Mouse (Mus musculus) heart, postnatal 0 days (tissue): ENCODE measurements at regions not wholly inside any gene's neighbourhood (a gene's known extent, or its start where the extent isn't known, plus 50 kb on each side); places are given as distances from the start of the nearest gene placed in this dataset.

Experiments used
- ATAC-seq: fragments of 200-750 bp; cut with Nextera tagmentation; 2 replicates; pipeline ENCODE4 v1.8.0; 2017; ENCODE audit warnings: low read depth, moderate number of reproducible peaks, moderate library complexity; ENCODE audit not compliant: insufficient read depth
- DNase-seq: peaks from one replicate; pipeline ENCODE4 v3.0.0-alpha.2; 2016; ENCODE audit warnings: low spot score
- H3K27ac ChIP-seq: fragments of 300-500 bp; sonication (generic); 2 replicates; pipeline ENCODE4 v1.5.1; 2014; ENCODE audit warnings: low read depth, mild to moderate bottlenecking
- H3K27me3 ChIP-seq: fragments of 300-500 bp; sonication (generic); 2 replicates; pipeline ENCODE4 v1.6.1; 2014; ENCODE audit warnings: low read length, mixed read lengths; ENCODE audit not compliant: control insufficient read depth, insufficient read depth
- H3K36me3 ChIP-seq: fragments of 300-500 bp; sonication (generic); replicated peaks from 2 replicates; pipeline ENCODE4 v1.6.1; 2014; ENCODE audit warnings: low read length, mixed read lengths; ENCODE audit not compliant: control insufficient read depth, insufficient read depth
- H3K4me1 ChIP-seq: fragments of 300-500 bp; sonication (generic); 2 replicates; pipeline ENCODE4 v1.6.1; 2014; ENCODE audit warnings: antibody characterized with exemption; ENCODE audit not compliant: control insufficient read depth, insufficient read depth
- H3K4me2 ChIP-seq: fragments of 300-500 bp; sonication (generic); 2 replicates; pipeline ENCODE4 v1.6.1; 2014; ENCODE audit warnings: low read depth, mild to moderate bottlenecking, low read length, moderate library complexity
- H3K4me3 ChIP-seq: fragments of 300-500 bp; sonication (generic); 2 replicates; pipeline ENCODE4 v1.5.1; 2014; ENCODE audit warnings: low read depth, low read length
- H3K9ac ChIP-seq: fragments of 300-500 bp; sonication (generic); replicated peaks from 2 replicates; pipeline ENCODE4 v1.6.1; 2014; ENCODE audit warnings: low read depth, low read length, mixed read lengths
- H3K9me3 ChIP-seq: fragments of 300-500 bp; sonication (generic); replicated peaks from 2 replicates; pipeline ENCODE4 v1.6.1; 2016; ENCODE audit warnings: low read length; ENCODE audit not compliant: control insufficient read depth
- CTCF ChIP-seq: IDR thresholded peaks from 2 replicates; pipeline ENCODE4 v1.5.1; 2016; ENCODE audit warnings: antibody characterized with exemption, control low read depth, low read depth
- EP300 ChIP-seq: IDR thresholded peaks from 2 replicates; pipeline ENCODE4 v1.6.1; 2016; ENCODE audit warnings: antibody characterized with exemption, low read depth
- WGBS: fragments of 180-500 bp; shearing (Covaris S2); extraction: QIAGEN DNeasy Blood & Tissue Kit; methylation state at CpG from one replicate; pipeline ENCODE4 v1.1.7; 2014; 5-methylcytosine and 5-hydroxymethylcytosine counted together

- Histone ChIP-seq H3K9ac (no peak overlapping the region), H3K4me1 (no peaks in the 10 kb centered on the region), H3K36me3 (no peaks in the 10 kb centered on the region), H3K4me3 (no peak overlapping the region), H3K27ac (no peak overlapping the region), H3K4me2 (no peak overlapping the region), H3K27me3 (no peaks in the 10 kb centered on the region), H3K9me3 (no peaks in the 10 kb centered on the region)
- DNase-seq (no peak), ATAC-seq (no peak)
- TF ChIP-seq CTCF (no peak), EP300 (no peak)
- 73% methylated on average over 11 of the region's 11 CpGs for WGBS
Measured at GRCm38 (mm10) chr1:190639846-190640245, 271.7 kb downstream of the Rps6kc1 start.

GRCm38 (mm10) chr1:190634935-190635334, 276.6 kb downstream of the Rps6kc1 start:
- WGBS, result 77% methylated on average over 2 of the region's 2 CpGs
- no peak overlapping the region for H3K27ac ChIP-seq
- H3K9ac ChIP-seq, result no peak overlapping the region
- no peaks in the 10 kb centered on the region for H3K9me3 ChIP-seq
- ATAC-seq (no peak), DNase-seq (no peak)
- no peak overlapping the region for H3K4me3 ChIP-seq
- TF ChIP-seq CTCF (no peak), EP300 (no peak)
- H3K27me3 ChIP-seq, result no peaks in the 10 kb centered on the region
- no peak overlapping the region for H3K4me2 ChIP-seq
- no peaks in the 10 kb centered on the region for H3K36me3 ChIP-seq
- H3K4me1 ChIP-seq, result no peaks in the 10 kb centered on the region

DNA sequence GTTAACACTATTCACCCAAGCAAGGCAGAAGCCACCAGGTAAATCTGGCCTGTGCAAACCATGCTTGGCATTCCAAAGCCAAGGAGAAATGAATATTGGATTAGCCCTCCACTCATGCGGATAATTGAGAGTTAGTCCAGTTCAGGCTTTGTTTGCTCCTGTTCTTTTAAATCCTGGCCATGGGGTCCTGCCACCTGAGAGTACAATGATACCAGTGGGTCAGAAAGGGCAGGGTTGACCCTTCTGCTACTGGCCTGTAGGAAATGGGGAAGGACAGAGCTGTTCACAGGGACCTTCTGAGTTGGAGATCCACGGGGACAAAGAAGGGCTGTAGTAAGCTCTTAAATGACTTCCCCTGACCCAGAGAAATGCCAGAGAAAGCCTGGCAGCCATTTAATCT, 279.9 kb downstream of the Rps6kc1 start:
- Histone ChIP-seq H3K9ac (no peak overlapping the region), H3K27me3 (no peaks in the 10 kb centered on the region), H3K27ac (no peak overlapping the region), H3K36me3 (no peaks in the 10 kb centered on the region), H3K9me3 (no peaks in the 10 kb centered on the region), H3K4me3 (no peak overlapping the region), H3K4me1 (no peaks in the 10 kb centered on the region), H3K4me2 (no peak overlapping the region)
- ATAC-seq (no peak), DNase-seq (no peak)
- TF ChIP-seq CTCF (no peak), EP300 (no peak)
- WGBS, result 77% methylated on average over 2 of the region's 2 CpGs

- no peak for TF ChIP-seq EP300
- no peak overlapping the region for H3K27ac ChIP-seq
Measured at GRCm38 (mm10) chr1:190630193-190630592, 281.4 kb downstream of the Rps6kc1 start.

DNA sequence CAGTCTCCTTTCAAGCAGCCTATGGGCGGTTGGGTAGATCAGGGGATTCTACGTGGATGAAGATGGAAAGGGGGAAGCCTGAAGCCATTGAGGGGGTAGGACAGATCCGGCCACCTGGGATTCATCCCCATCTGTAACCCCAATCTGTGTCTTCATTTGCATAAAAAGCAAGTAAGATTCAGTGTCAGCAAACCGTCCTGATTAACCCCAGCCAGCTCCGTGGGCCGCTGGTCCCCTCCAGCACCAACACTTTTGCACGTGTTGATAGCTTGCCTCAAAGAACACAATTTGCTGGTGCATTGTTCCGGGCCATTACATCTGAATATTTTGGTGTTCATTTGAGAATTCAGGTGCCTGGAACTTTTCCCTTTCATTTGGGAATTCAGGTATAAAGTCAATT, 287.7 kb downstream of the Rps6kc1 start:
- Histone ChIP-seq H3K27ac (no peak overlapping the region), H3K4me2 (no peak overlapping the region), H3K36me3 (no peaks in the 10 kb centered on the region), H3K9ac (no peak overlapping the region), H3K4me3 (no peak overlapping the region), H3K4me1 (no peaks in the 10 kb centered on the region), H3K27me3 (no peaks in the 10 kb centered on the region), H3K9me3 (0 out of 2 replicates have a peak, but pooled peaks cover 7% of the 10 kb centered on the region)
- TF ChIP-seq CTCF (no peak), EP300 (no peak)
- DNase-seq, result no peak
- ATAC-seq, result no peak
- 84% methylated on average over 8 of the region's 8 CpGs for WGBS

More at GRCm38 (mm10) chr1:190630193-190630592, 281.4 kb downstream of the Rps6kc1 start:
- Histone ChIP-seq H3K4me1 (no peaks in the 10 kb centered on the region), H3K9ac (no peak overlapping the region), H3K27me3 (no peaks in the 10 kb centered on the region), H3K4me2 (no peak overlapping the region), H3K9me3 (no peaks in the 10 kb centered on the region), H3K36me3 (no peaks in the 10 kb centered on the region), H3K4me3 (no peak overlapping the region)
- WGBS, result 80% methylated on average over 5 of the region's 5 CpGs
- ATAC-seq, result no peak
- DNase-seq, result no peak

- DNase-seq (no peak), ATAC-seq (no peak)
- H3K4me1 ChIP-seq, result peaks cover 8% of the 10 kb centered on the region; the same call in 1 of the 2 replicates
- no peaks in the 10 kb centered on the region for H3K36me3 ChIP-seq
- no peak overlapping the region for H3K9ac ChIP-seq
- no peak overlapping the region for H3K4me3 ChIP-seq
- H3K9me3 ChIP-seq, result no peaks in the 10 kb centered on the region
- no peak overlapping the region for H3K4me2 ChIP-seq
- TF ChIP-seq EP300 (no peak), CTCF (no peak)
- no peak overlapping the region for H3K27ac ChIP-seq
- no peaks in the 10 kb centered on the region for H3K27me3 ChIP-seq
- 72% methylated on average over 3 of the region's 3 CpGs for WGBS
Measured at GRCm38 (mm10) chr1:190600425-190600824, 311.1 kb downstream of the Rps6kc1 start.
